ENCODE assay signal across 13 mouse cellular contexts in genomic region chr10:90370751-90371150, GRCm38 (mm10).
A peak's percentile ranks its signal among the peaks of the same experiment; 100 is the strongest.
DNase-seq lines count a peak whose midpoint lies in the region; ATAC-seq and TF ChIP-seq lines count a peak whose summit lies in the region.
"Had no signal": no experiment of that assay in that cellular context is flagged by ENCODE, and none has a peak within 500 bp of the region (broad histone marks: within the 10 kb centered on the region; RNA-seq: fewer than 3 reads in every experiment).

No protein-coding gene starts in this region.

- ATAC-seq in forebrain, postnatal 0 days: no peak
- no peak for ATAC-seq in forebrain, embryonic 16.5 days
- no peak for ATAC-seq in liver, embryonic 11.5 days (replicated peaks; ENCODE audit: low FRiP score)
- no peak for ATAC-seq in activated CD4-positive, CD25-positive, alpha-beta regulatory T cell, adult 4 months

- TF ChIP-seq CTCF in forebrain, postnatal 0 days (IDR thresholded peaks at IDR 0.05; ENCODE audit: low read depth): no peak; the same call in 1 of the 2 replicates
- TF ChIP-seq CTCF in liver, adult 2 months (IDR thresholded peaks at IDR 0.05; ENCODE audit: low read depth, low read length): no peak

- peak; percentile 31 for DNase-seq in forebrain, postnatal 0 days
- peak; percentile 0 for DNase-seq in liver, adult 2 months (ENCODE audit: extremely low read depth, low read depth, low spot score)
- DNase-seq in liver, embryonic 11.5 days (ENCODE audit: low spot score): no peak
- DNase-seq in adrenal gland, postnatal 25 days: peak; percentile 58
- DNase-seq in cerebellum, postnatal 14 days: peak; percentile 97 to 98
- DNase-seq in thymus, adult 18-20 months: no peak
- DNase-seq: B cell, adult 2 months; right cerebral cortex, adult 18-20 months had no signal

- no peaks in the 10 kb centered on the region for H3K4me1 ChIP-seq in forebrain, postnatal 0 days (ENCODE audit: insufficient read depth)
- no peaks in the 10 kb centered on the region for H3K4me1 ChIP-seq in forebrain, embryonic 16.5 days (replicated peaks; ENCODE audit: control insufficient read depth, insufficient read depth, low read length)
- no peaks in the 10 kb centered on the region for H3K4me1 ChIP-seq in liver, adult 2 months (ENCODE audit: control insufficient read depth, insufficient read depth, low read length)
- no peaks in the 10 kb centered on the region for H3K4me1 ChIP-seq in liver, embryonic 11.5 days (replicated peaks; ENCODE audit: control insufficient read depth, insufficient read depth, low read length)
- H3K4me1 ChIP-seq: embryonic facial prominence, embryonic 13.5 days; lung, embryonic 15.5 days had no signal

- no peak overlapping the region for H3K4me2 ChIP-seq in forebrain, postnatal 0 days (ENCODE audit: low read depth)
- H3K4me2 ChIP-seq in forebrain, embryonic 16.5 days (ENCODE audit: low read length): no peak overlapping the region
- H3K4me2 ChIP-seq in liver, embryonic 11.5 days: no peak overlapping the region
- H3K4me2 ChIP-seq: embryonic facial prominence, embryonic 13.5 days; lung, embryonic 15.5 days had no signal

- H3K9ac ChIP-seq in forebrain, postnatal 0 days: no peak overlapping the region
- no peak overlapping the region for H3K9ac ChIP-seq in forebrain, embryonic 16.5 days (replicated peaks; ENCODE audit: low read depth, low read length)
- H3K9ac ChIP-seq in liver, adult 2 months (ENCODE audit: low read depth, low read length): no peak overlapping the region
- H3K9ac ChIP-seq in liver, embryonic 11.5 days (ENCODE audit: low read depth, low read length): no peak overlapping the region
- H3K9ac ChIP-seq: embryonic facial prominence, embryonic 13.5 days; lung, embryonic 15.5 days had no signal

- no peaks in the 10 kb centered on the region for H3K9me3 ChIP-seq in forebrain, postnatal 0 days (ENCODE audit: low read length)
- H3K9me3 ChIP-seq in forebrain, embryonic 16.5 days (ENCODE audit: control insufficient read depth, low read length): no peaks in the 10 kb centered on the region
- H3K9me3 ChIP-seq in liver, embryonic 11.5 days (ENCODE audit: control insufficient read depth, low read length): no peaks in the 10 kb centered on the region; the same call in 1 of the 2 replicates
- H3K9me3 ChIP-seq: embryonic facial prominence, embryonic 13.5 days; lung, embryonic 15.5 days had no signal

- no peak overlapping the region for H3K27ac ChIP-seq in forebrain, postnatal 0 days (ENCODE audit: low read depth, low read length)
- H3K27ac ChIP-seq in forebrain, embryonic 16.5 days (ENCODE audit: low read length): no peak overlapping the region
- no peak overlapping the region for H3K27ac ChIP-seq in liver, adult 2 months (replicated peaks; ENCODE audit: insufficient read depth, low read depth, low read length)
- H3K27ac ChIP-seq in liver, embryonic 11.5 days (ENCODE audit: low read depth, low read length): no peak overlapping the region
- H3K27ac ChIP-seq: embryonic facial prominence, embryonic 13.5 days; lung, embryonic 15.5 days; stomach, postnatal 0 days had no signal

- 40% methylated on average over 3 of the region's 3 CpGs for WGBS in forebrain, postnatal 0 days
- WGBS in forebrain, embryonic 16.5 days: 63% methylated on average over 3 of the region's 3 CpGs
- 80% methylated on average over 3 of the region's 3 CpGs for WGBS in liver, adult 2 months
- 71% methylated on average over 3 of the region's 3 CpGs for WGBS in liver, embryonic 11.5 days

- no peaks in the 10 kb centered on the region for H3K27me3 ChIP-seq in forebrain, postnatal 0 days (ENCODE audit: insufficient read depth, low read length)
- no peaks in the 10 kb centered on the region for H3K27me3 ChIP-seq in forebrain, embryonic 16.5 days (replicated peaks; ENCODE audit: control insufficient read depth, insufficient read depth, low read length)
- H3K27me3 ChIP-seq in liver, adult 2 months (ENCODE audit: control insufficient read depth, insufficient read depth, low read length): no peaks in the 10 kb centered on the region
- H3K27me3 ChIP-seq in liver, embryonic 11.5 days (replicated peaks; ENCODE audit: control insufficient read depth, insufficient read depth, low read length): no peaks in the 10 kb centered on the region
- H3K27me3 ChIP-seq: embryonic facial prominence, embryonic 13.5 days; lung, embryonic 15.5 days had no signal

- H3K36me3 ChIP-seq in forebrain, postnatal 0 days (ENCODE audit: insufficient read depth): no peaks in the 10 kb centered on the region
- no peaks in the 10 kb centered on the region for H3K36me3 ChIP-seq in forebrain, embryonic 16.5 days (ENCODE audit: control insufficient read depth, insufficient read depth)
- no peaks in the 10 kb centered on the region for H3K36me3 ChIP-seq in liver, adult 2 months (ENCODE audit: control insufficient read depth, insufficient read depth, low read length)
- no peaks in the 10 kb centered on the region for H3K36me3 ChIP-seq in liver, embryonic 11.5 days (ENCODE audit: control insufficient read depth, insufficient read depth, low read length)
- H3K36me3 ChIP-seq: embryonic facial prominence, embryonic 13.5 days; lung, embryonic 15.5 days had no signal

- TF ChIP-seq POLR2A in liver, adult 2 months (IDR thresholded peaks at IDR 0.05; ENCODE audit: extremely low read depth, insufficient read depth, low read length): no peak

- H3K79me2 ChIP-seq in liver, adult 2 months (ENCODE audit: control insufficient read depth, insufficient read depth, low read length): no peaks in the 10 kb centered on the region

- no peak overlapping the region for H3K4me3 ChIP-seq in forebrain, postnatal 0 days (ENCODE audit: low read depth, low read length)
- no peak overlapping the region for H3K4me3 ChIP-seq in forebrain, embryonic 16.5 days (replicated peaks; ENCODE audit: low read length)
- H3K4me3 ChIP-seq in liver, adult 2 months (ENCODE audit: insufficient read depth, low read depth, low read length): no peak overlapping the region
- no peak overlapping the region for H3K4me3 ChIP-seq in liver, embryonic 11.5 days (ENCODE audit: low read depth, low read length)
- H3K4me3 ChIP-seq: embryonic facial prominence, embryonic 13.5 days; lung, embryonic 15.5 days had no signal

Comparison
In these comparisons a context has a peak if more than half of its experiments do, and no peak if none do; other contexts are left out.
1. DNase-seq: peak in forebrain, postnatal 0 days (single experiment), liver, adult 2 months (single experiment), adrenal gland, postnatal 25 days (single experiment) and cerebellum, postnatal 14 days (2 of 2); none in liver, embryonic 11.5 days (single experiment) and thymus, adult 18-20 months (0 of 2).